ENCODE assay signal across 21 mouse cellular contexts in genomic region chr1:176011072-176011471, GRCm38 (mm10). TPM values are rescaled to one million over a fixed set of nuclear protein-coding genes. Genes with fewer than 3 reads are reported as not detected.
"Had no signal": no experiment of that assay in that cellular context is flagged by ENCODE, and none has a peak within 500 bp of the region (broad histone marks: within the 10 kb centered on the region; RNA-seq: fewer than 3 reads in every experiment).

No protein-coding gene starts in this region.

- H3K9me3 ChIP-seq: kidney, embryonic 15.5 days; liver, embryonic 13.5 days; midbrain, embryonic 12.5 days; midbrain, embryonic 15.5 days had no signal

- ATAC-seq: midbrain, embryonic 15.5 days had no signal

- H3K4me1 ChIP-seq: kidney, embryonic 15.5 days; liver, embryonic 13.5 days had no signal

- DNase-seq: kidney, adult 8-10 months; kidney, postnatal 10 days; kidney, postnatal 4 days; liver, embryonic 13.5 days; lung, adult 2 months; lung, postnatal 14 days; lung, postnatal 4 days; right cerebral cortex, adult 18-20 months; right cerebral cortex, postnatal 14 days; right cerebral cortex, postnatal 4 days; thymus, adult 2 months; thymus, postnatal 25 days had no signal

- H3K27me3 ChIP-seq: kidney, embryonic 15.5 days; liver, embryonic 13.5 days; midbrain, embryonic 15.5 days; neural tube, embryonic 13.5 days had no signal

- H3K27ac ChIP-seq: kidney, embryonic 15.5 days; liver, embryonic 13.5 days; midbrain, embryonic 12.5 days; midbrain, embryonic 15.5 days; neural tube, embryonic 13.5 days; stomach, postnatal 0 days had no signal

- H3K4me2 ChIP-seq: kidney, embryonic 15.5 days; liver, embryonic 13.5 days; midbrain, embryonic 12.5 days; midbrain, embryonic 15.5 days; neural tube, embryonic 13.5 days had no signal

- H3K4me3 ChIP-seq: kidney, embryonic 15.5 days; liver, embryonic 13.5 days; midbrain, embryonic 12.5 days; midbrain, embryonic 15.5 days; neural tube, embryonic 13.5 days had no signal

- H3K9ac ChIP-seq: kidney, embryonic 15.5 days; liver, embryonic 13.5 days; midbrain, embryonic 12.5 days; midbrain, embryonic 15.5 days; neural tube, embryonic 13.5 days had no signal

- H3K36me3 ChIP-seq: kidney, embryonic 15.5 days; liver, embryonic 13.5 days; midbrain, embryonic 12.5 days; midbrain, embryonic 15.5 days; neural tube, embryonic 13.5 days had no signal

RNA-seq across cellular contexts. Expression of gene Rbm8a2, which starts 32.2 kb away (rescaled TPM):
- total RNA-seq: layer of hippocampus, adult 18-20 months; layer of hippocampus, postnatal 14 days; left cerebral cortex, adult 18-20 months; liver, adult 2 months had no signal
- polyA plus RNA-seq: liver, adult 2 months; lung, adult 2 months; thymus, adult 2 months had no signal
